ENCODE assay signal across 8 mouse cellular contexts in genomic region chr10:20724906-20725305, GRCm38 (mm10). TPM values are rescaled to one million over a fixed set of nuclear protein-coding genes. Genes with fewer than 3 reads are reported as not detected.
DNase-seq lines count a peak whose midpoint lies in the region; ATAC-seq lines count a peak whose summit lies in the region.

Gene Pde7b, minus strand, starts transcription at chr10:20725078.

- H3K4me3 ChIP-seq in macrophage (ENCODE audit: inconsistent target), result peak within 1 kb of the TSS; percentile 67

- H3K36me3 ChIP-seq in macrophage (ENCODE audit: inconsistent target), result peaks cover 14% of the 10 kb centered on the region; the same call in 1 of the 2 replicates

- H3K27ac ChIP-seq in macrophage, result peak within 1 kb of the TSS; percentile 88

- H3K79me2 ChIP-seq in macrophage (ENCODE audit: inconsistent target), result peaks cover 47% of the 10 kb centered on the region; the same call in 1 of the 2 replicates

- under 1% methylated on average over 17 of the region's 17 CpGs for WGBS in macrophage (ENCODE audit: missing documents)

- DNase-seq in adrenal gland, adult 18-20 months (ENCODE audit: low spot score in 2 of 2), result peak; percentile 56 to 65
- DNase-seq in embryo, embryonic 9.5 days (ENCODE audit: extremely low spot score), result peak; percentile 67
- DNase-seq in gastrocnemius, postnatal 25 days, result peak; percentile 91
- peak; percentile 73 to 76 for DNase-seq in left cerebral cortex, adult 8-10 months (ENCODE audit: low spot score in 2 of 2)
- DNase-seq in retina, postnatal 1 day, result peak; percentile 85
- peak; percentile 31 for DNase-seq in urinary bladder, postnatal 10 days (ENCODE audit: low spot score)

- peak; percentile 60 for ATAC-seq in inflammation-experienced regulatory T-cells, adult 6 months

RNA-seq across cellular contexts. Expression of gene Pde7b, which starts in this region (rescaled TPM):
- total RNA-seq in adrenal gland, adult 18-20 months (2021), result 10 to 100 TPM; 13.0 to 14.0 TPM
- 10 to 100 TPM; 34.9 to 35.9 TPM for total RNA-seq in gastrocnemius, postnatal 25 days (2021)
- polyA plus RNA-seq in inflammation-experienced regulatory T-cells, adult 6 months (2017; shearing (Covaris generic)), result 1 to 10 TPM in 1 of 3 experiments, under 1 TPM in 2; 0.16 to 1.7 (median 0.34) TPM
- total RNA-seq in left cerebral cortex, adult 8-10 months (2022), result 10 to 100 TPM; 72.5 to 93.8 (median 84.2) TPM
- 100 to 1,000 TPM; 106 to 713 (median 456) TPM for total RNA-seq in macrophage (2018; cell fraction: chromatin; rRNA removed)
- 100 to 1,000 TPM in 6 of 26 experiments, 10 to 100 TPM in 20; 64.3 to 138 (median 81.4) TPM for total RNA-seq in macrophage (2018; cell fraction: cytosol; rRNA removed)
- total RNA-seq in macrophage (2018; cell fraction: nucleus; rRNA removed), result 100 to 1,000 TPM; 172 to 441 (median 313) TPM
- polyA plus RNA-seq in macrophage (2018), result 26.0 to 42.9 TPM (median 37.2 TPM) in 3 replicates

Comparison
In these comparisons a context has a peak if more than half of its experiments do, and no peak if none do; other contexts are left out.
1. Peak in every context shown above with its lines: DNase-seq, ATAC-seq, H3K4me3 ChIP-seq and H3K27ac ChIP-seq.
2. DNase-seq: peak in every context shown above with its lines; median percentile 91 in gastrocnemius, postnatal 25 days; 85 in retina, postnatal 1 day; 74 in left cerebral cortex, adult 8-10 months; 67 in embryo, embryonic 9.5 days; 60 in adrenal gland, adult 18-20 months; 31 in urinary bladder, postnatal 10 days.